In genomic region chr11:43493815-43494409, GRCm38 (mm10) we compare ENCODE assay signal across 8 mouse cellular contexts. TPM values are rescaled to one million over a fixed set of nuclear protein-coding genes. Genes with fewer than 3 reads are reported as not detected.
A peak's percentile ranks its signal among the peaks of the same experiment; 100 is the strongest.
DNase-seq lines count a peak whose midpoint lies in the region; ATAC-seq and TF ChIP-seq lines count a peak whose summit lies in the region.

No protein-coding gene starts in this region.

- TF ChIP-seq CTCF in small intestine, adult 2 months (IDR thresholded peaks at IDR 0.05; ENCODE audit: extremely low read depth, insufficient read length, insufficient replicate concordance, low read depth, low read length): peak; percentile 92; the same call in 1 of the 2 replicates

- H3K27ac ChIP-seq in midbrain, embryonic 10.5 days (replicated peaks): peak overlapping the region; percentile 81
- no peak overlapping the region for H3K27ac ChIP-seq in small intestine, adult 2 months (ENCODE audit: insufficient read depth, low read depth, low read length)

- WGBS in midbrain, embryonic 10.5 days: 24% methylated on average over 6 of the region's 6 CpGs
- 32% methylated on average over 6 of the region's 6 CpGs for WGBS in small intestine, adult 2 months

- H3K9me3 ChIP-seq in midbrain, embryonic 10.5 days (replicated peaks): peaks cover 4% of the 10 kb centered on the region; the same call in 1 of the 2 replicates

- intact Hi-C loops in left cerebral cortex, postnatal 25 days (cut with DNase I): loop anchor here (1.0 to 10.0 kb wide), 6 partner anchors 41 to 971 kb away; no protein-coding TSS in a partner anchor

- ATAC-seq in CD4-positive, CD25-positive, alpha-beta regulatory T cell, adult 4 months: no peak
- ATAC-seq in common myeloid progenitor, adult 5-6 weeks (replicated peaks; ENCODE audit: low read depth, poor library complexity, severe bottlenecking): peak; percentile 70
- ATAC-seq in inflammation-experienced regulatory T-cells, adult 6 months: peak; percentile 50

- no peaks in the 10 kb centered on the region for H3K27me3 ChIP-seq in midbrain, embryonic 10.5 days (ENCODE audit: low read depth, poor library complexity, severe bottlenecking)
- no peaks in the 10 kb centered on the region for H3K27me3 ChIP-seq in small intestine, adult 2 months (ENCODE audit: control insufficient read depth, insufficient read depth, low read length)

- TF ChIP-seq POLR2A in small intestine, adult 2 months (IDR thresholded peaks at IDR 0.05; ENCODE audit: low read depth, low read length): 0 out of 2 replicates have a peak, but pooled peaks have one; percentile 21

- no peaks in the 10 kb centered on the region for H3K36me3 ChIP-seq in midbrain, embryonic 10.5 days
- H3K36me3 ChIP-seq in small intestine, adult 2 months (ENCODE audit: control insufficient read depth, insufficient read depth, low read length): no peaks in the 10 kb centered on the region

- peaks cover 15% of the 10 kb centered on the region for H3K4me1 ChIP-seq in midbrain, embryonic 10.5 days
- H3K4me1 ChIP-seq in small intestine, adult 2 months (ENCODE audit: control insufficient read depth, insufficient read depth, insufficient read length, low read length): peaks cover 3% of the 10 kb centered on the region; the same call in 1 of the 2 replicates

- H3K4me3 ChIP-seq in midbrain, embryonic 10.5 days: no peak overlapping the region
- H3K4me3 ChIP-seq in small intestine, adult 2 months (ENCODE audit: low read depth, low read length): no peak overlapping the region

- DNase-seq in CD4-positive, CD25-positive, alpha-beta regulatory T cell, adult 2 months (ENCODE audit: low read depth, low spot score): peak; percentile 84
- DNase-seq in gastrocnemius, postnatal 25 days: peak; percentile 28
- DNase-seq in left cerebral cortex, postnatal 25 days (ENCODE audit: low spot score in 2 of 2): peak; percentile 75 to 82
- peak; percentile 84 for DNase-seq in midbrain, embryonic 10.5 days (ENCODE audit: low spot score)

RNA-seq across cellular contexts. Expression of gene C1qtnf2, which starts 19.8 kb away (rescaled TPM):
- polyA plus RNA-seq in CD4-positive, CD25-positive, alpha-beta regulatory T cell, adult 4 months (2017; shearing (Covaris generic)): not detected
- total RNA-seq in common myeloid progenitor, adult 5-6 weeks (2017): not detected in 2 replicates
- 1 to 10 TPM; 4.3 to 6.1 TPM for total RNA-seq in gastrocnemius, postnatal 25 days (2021)
- polyA plus RNA-seq in inflammation-experienced regulatory T-cells, adult 6 months (2017; shearing (Covaris generic)): not detected
- total RNA-seq in left cerebral cortex, postnatal 25 days (2021): 1 to 10 TPM; 1.6 to 1.8 TPM
- 1.4 and 2.2 TPM in 2 replicates for polyA plus RNA-seq in midbrain, embryonic 10.5 days (2016; fragmentation: Nextera tagmentation; extraction: Ambion mirVana)
- 2.9 and 5.9 TPM in 2 replicates for polyA plus RNA-seq in small intestine, adult 2 months (2012; rRNA removed)

RNA-seq across cellular contexts. Expression of gene Ccnjl, which starts 34.7 kb away (rescaled TPM):
- under 1 TPM in 1 of 2 experiments, not detected in 1; 0.24 TPM for polyA plus RNA-seq in CD4-positive, CD25-positive, alpha-beta regulatory T cell, adult 4 months (2017; shearing (Covaris generic))
- 0.69 TPM in 1 of 2 replicates, not detected in the other for total RNA-seq in common myeloid progenitor, adult 5-6 weeks (2017)
- total RNA-seq in gastrocnemius, postnatal 25 days (2021): under 1 TPM in 1 of 2 experiments, not detected in 1; 0.21 TPM
- polyA plus RNA-seq in inflammation-experienced regulatory T-cells, adult 6 months (2017; shearing (Covaris generic)): not detected
- 1 to 10 TPM; 3.7 to 3.8 TPM for total RNA-seq in left cerebral cortex, postnatal 25 days (2021)
- 40.3 and 41.3 TPM in 2 replicates for polyA plus RNA-seq in midbrain, embryonic 10.5 days (2016; fragmentation: Nextera tagmentation; extraction: Ambion mirVana)
- 7.1 and 7.9 TPM in 2 replicates for polyA plus RNA-seq in small intestine, adult 2 months (2012; rRNA removed)

Comparison
In these comparisons a context has a peak if more than half of its experiments do, and no peak if none do; other contexts are left out.
1. DNase-seq: peak in every context shown above with its lines; median percentile 84 in CD4-positive, CD25-positive, alpha-beta regulatory T cell, adult 2 months; 84 in midbrain, embryonic 10.5 days; 78 in left cerebral cortex, postnatal 25 days; 28 in gastrocnemius, postnatal 25 days.